Mouse (Mus musculus): ENCODE data around the gene Pamr1.
A peak's percentile ranks its signal among the peaks of the same experiment; 100 is the strongest.

The Pamr1 gene

DNA sequence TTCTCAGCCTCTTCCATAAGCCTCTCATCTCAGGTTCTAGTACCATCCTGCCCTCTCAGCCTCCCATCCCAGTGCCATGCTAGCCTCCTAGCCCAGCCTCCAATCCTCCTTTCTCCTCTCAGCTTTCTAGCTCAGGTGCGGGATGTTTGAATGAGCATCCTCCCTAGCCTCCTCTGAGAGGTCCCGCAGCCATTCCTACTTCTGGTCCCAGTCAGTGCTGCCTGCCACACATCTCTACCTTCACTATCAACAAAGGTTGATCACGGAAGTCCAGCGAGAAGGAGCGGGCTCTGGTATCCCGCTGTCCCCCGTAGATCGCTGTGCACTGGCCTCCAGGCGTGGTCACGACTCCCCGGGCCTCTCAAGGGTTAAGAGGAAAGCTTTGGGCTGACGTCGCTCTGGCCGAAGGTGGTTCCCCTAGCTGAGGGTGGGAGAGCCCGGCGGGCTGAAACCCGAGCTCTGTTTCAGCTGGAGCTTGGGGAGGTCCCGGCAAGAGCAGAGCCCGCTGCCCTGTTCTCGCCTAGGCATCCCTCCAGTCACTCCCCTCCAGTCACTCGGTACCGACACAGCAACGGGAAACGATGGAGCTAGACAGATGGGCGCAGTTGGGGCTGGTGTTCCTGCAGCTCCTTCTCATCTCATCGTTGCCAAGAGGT is at the start of gene Pamr1:
Gene Pamr1, plus strand, starts transcription at position 402 of the 656 bp plus-strand sequence.
- DNase-seq (ENCODE audit: low spot score in 2 of 2) = no peak

DNA sequence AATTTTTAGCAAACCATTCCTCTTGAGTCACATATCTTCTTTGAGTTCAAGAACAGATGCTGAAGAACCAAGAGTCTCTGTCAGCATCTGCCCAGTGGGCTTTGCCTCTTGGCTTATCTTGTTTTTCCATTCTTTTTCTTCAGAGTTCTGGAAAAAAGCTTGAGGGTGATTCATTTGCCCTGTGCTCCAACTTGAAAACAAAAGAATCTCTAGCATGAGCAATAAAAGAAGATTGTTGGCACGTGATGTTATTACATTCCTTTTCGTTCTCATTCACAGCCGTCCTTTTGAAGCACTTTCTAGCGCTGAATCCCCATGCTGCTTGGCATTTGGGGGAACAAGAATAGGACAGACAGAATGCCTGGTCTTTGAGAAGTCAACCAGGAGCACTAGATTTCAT is 42.2 kb upstream of the Pamr1 start:
- DNase-seq (ENCODE audit: low spot score in 2 of 2) = no peak

- no peak for DNase-seq (ENCODE audit: low spot score in 2 of 2)
These were observed 41.7 kb upstream of the Pamr1 start for GRCm38 (mm10) chr2:102508154-102508553.

GRCm38 (mm10) chr2:102519956-102520355 is 29.9 kb upstream of the Pamr1 start:
- no peak for DNase-seq (ENCODE audit: low spot score in 2 of 2)

DNA sequence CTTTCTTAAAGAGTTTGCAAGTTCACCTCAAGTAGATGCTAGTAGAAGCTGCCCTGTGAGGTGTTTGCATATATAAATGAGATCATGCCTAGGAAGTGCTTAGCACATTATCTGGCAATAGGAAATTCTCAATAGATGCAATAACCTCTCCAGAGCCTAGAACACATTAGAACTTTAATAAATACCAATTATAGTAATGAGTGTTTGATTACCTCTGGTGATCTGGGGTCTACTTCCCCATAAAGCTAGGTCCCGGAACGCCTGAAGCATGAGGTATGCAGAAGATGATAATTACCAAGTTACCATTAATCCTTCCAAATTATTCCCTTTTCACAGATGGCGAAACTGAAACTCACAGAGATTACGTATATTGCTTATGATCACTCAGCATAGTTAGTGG is 22.2 kb upstream of the Pamr1 start:
- no peak for DNase-seq (ENCODE audit: low spot score in 2 of 2)

DNA sequence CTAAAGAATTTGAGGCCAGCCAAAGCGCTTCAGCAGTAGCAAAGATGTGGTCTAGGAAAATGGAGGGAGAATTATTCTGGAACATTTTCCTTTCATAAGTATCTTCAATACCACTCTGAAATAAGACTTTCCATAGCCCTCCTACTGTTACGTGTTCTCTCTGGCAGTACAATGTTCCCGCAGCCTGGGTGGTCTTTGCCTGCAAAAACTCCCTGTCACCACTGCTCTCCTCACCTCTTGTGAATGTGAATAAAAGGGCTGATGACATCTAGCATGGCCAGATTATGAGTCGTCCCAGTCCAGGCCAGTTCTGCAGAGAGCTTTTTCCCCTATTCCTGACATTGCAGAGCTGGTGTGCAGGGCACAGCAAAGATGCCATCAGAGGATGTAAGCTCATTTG is 16.4 kb upstream of the Pamr1 start:
- no peak for DNase-seq (ENCODE audit: low spot score in 2 of 2)

DNA sequence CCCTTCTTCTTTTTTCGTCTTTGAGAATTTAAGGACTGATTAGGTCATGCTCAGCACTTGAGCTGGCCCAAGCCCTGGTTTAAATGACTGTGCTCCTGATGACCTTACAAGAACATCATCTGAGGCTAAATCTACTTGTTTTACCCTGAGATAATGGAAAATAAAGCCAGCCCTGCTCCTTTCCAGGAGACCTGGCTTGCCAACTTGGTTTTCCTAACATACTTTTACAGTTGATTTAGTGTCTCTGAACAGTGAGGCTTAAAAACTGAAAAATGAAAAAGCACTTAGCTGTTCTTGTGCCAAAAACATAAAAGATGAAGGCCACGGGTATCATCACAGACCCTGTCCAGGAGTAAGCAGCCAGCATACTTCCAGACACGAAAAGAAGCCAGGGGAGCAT is 13.0 kb upstream of the Pamr1 start:
- no peak for DNase-seq (ENCODE audit: low spot score in 2 of 2)

- DNase-seq (ENCODE audit: low spot score in 2 of 2) = no peak
These were observed 9.2 kb upstream of the Pamr1 start for GRCm38 (mm10) chr2:102540438-102541230.

- DNase-seq (ENCODE audit: low spot score in 2 of 2) = no peak
These were observed 8.2 kb upstream of the Pamr1 start for GRCm38 (mm10) chr2:102541404-102542125.

DNA sequence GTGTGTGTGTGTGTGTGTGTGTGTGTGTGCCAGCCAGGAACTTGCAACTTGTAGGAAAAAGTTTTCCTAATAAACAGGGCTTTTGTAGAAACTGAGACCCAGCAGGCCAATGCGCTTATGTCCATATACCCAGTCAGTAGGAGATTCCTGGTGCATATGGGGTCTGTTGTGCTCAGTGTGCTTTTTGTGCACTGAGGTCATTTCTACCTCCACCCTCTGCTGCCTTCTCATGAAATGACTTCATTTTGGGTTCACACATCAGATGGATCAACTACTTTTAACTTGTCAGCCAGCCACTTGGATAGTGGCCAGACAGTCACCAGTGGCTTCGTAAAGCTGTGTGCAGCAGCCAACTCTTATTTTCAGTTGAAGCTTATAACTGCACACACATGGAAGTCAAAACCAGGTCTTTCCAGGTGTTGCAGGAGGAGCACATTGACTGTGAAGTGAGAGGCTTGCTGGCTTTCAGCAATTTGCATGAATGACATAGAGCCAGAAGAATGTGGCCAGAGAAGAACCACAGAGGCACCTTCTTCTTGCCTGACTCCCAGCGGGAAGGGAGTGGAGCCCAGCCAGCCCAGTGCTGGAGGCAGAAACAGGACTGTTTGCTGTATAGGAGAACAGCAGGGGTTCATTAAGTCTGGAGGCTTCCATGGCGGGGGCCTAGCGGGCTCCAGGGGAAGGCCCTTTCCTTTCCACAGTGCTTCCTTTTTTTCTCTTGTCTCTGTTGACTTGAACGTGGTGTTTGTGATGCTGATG is 5.7 kb upstream of the Pamr1 start:
- DNase-seq (ENCODE audit: low spot score in 2 of 2) = no peak

DNA sequence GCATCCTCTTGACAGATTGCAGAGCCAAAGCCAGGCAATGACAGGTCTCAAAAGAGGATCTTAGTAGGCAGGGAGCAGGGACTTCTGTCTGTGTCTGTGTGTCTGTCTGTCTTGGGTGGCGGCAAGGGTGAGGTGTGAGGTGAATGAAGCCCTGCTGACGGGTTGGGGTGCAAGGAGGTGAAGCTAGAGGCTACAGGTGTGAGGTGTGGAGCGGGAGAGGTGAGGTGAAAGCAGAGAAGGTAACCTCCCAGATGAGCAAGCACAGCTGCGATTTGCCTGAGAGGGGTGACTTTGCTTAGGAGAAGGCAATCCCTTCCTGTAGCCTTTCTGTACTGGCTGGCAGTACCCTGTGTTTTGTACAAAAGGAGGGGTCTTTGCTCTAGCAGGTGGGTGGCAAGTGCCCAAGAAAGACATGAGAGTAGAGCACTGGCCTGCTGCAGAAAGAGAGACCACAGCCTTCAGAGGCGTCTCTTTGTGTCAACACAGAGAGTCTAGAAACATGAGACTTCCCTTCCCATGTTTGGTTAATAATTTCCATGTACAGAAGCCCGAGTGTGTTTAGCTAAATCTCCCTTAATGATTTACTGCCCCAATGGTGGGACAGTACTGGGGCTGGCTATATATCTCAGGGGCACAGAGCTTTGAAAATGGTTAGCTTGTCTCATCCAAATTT is 1.2 kb downstream of the Pamr1 start:
- DNase-seq (ENCODE audit: low spot score in 2 of 2) = no peak

GRCm38 (mm10) chr2:102551594-102551993 is 1.8 kb downstream of the Pamr1 start:
- no peak for DNase-seq (ENCODE audit: low spot score in 2 of 2)

DNA sequence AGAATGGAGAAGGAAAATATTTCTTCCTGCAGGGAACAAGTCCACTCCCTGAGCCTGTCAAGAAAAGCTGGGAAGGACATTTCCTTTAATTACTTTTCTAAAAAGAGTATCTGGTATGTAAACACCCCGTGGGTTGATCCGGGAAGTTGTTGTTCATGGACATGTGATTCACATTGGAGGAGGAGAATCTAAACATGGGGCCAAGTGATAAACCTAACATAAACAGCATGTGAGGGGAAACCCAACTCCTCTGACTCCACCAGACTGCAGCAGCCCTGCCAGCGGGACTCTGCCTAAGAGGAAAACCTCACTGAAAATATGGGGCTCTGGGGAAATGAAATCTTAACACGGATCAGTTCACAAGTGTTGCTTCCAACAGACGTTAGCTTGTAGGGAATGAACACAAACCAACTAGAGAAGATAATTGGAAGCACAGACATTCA is 2.3 kb downstream of the Pamr1 start:
- no peak for DNase-seq (ENCODE audit: low spot score in 2 of 2)

DNA sequence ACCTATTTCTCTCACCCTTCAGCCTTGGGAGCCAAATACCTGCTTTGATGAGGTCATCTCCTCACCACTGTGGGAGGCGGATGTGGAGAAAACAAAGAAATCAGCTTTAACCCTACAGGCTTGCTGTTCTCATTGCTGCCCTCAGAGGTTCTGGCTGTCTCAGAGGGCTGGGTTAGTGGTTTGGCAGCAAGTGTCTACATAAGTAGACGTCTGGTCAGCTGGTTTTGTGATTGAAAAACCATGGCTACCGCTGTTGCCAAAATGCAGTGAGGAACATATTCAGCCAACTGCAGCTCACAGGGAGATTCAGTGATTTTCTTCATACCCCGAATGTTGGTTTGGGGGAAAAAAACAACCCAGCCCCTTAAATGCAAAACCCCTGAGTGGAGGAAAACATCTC is 7.3 kb downstream of the Pamr1 start:
- DNase-seq (ENCODE audit: low spot score in 2 of 2) = no peak

- no peak for DNase-seq (ENCODE audit: low spot score in 2 of 2)
These were observed 9.2 kb downstream of the Pamr1 start for GRCm38 (mm10) chr2:102558965-102559364.

GRCm38 (mm10) chr2:102563848-102564247 is 14.0 kb downstream of the Pamr1 start:
- no peak for DNase-seq (ENCODE audit: low spot score in 2 of 2)

DNA sequence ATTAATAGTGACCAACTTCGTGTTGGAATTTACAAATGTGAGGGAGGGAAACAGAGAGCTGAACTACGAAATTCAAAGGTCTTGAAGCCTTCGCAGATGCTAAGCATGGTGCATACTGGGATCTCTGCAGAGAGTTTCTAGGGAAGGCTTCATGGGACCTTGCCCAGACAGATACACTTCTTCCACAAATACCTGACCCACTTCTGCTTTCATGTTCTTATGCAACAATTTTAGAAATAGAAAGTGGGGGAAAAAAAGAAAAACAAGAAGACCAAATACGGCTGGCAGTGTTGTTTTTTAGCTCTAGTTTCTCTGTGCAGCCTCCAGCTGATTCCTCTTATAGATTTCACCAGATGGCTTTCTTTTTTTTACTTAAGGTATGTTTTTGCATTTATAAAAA is 29.4 kb downstream of the Pamr1 start:
- DNase-seq (ENCODE audit: low spot score in 2 of 2) = no peak

GRCm38 (mm10) chr2:102589977-102590376 is 40.2 kb downstream of the Pamr1 start:
- peak in 1 of 2 experiments; percentile 11 for DNase-seq (ENCODE audit: low spot score in 2 of 2)

DNA sequence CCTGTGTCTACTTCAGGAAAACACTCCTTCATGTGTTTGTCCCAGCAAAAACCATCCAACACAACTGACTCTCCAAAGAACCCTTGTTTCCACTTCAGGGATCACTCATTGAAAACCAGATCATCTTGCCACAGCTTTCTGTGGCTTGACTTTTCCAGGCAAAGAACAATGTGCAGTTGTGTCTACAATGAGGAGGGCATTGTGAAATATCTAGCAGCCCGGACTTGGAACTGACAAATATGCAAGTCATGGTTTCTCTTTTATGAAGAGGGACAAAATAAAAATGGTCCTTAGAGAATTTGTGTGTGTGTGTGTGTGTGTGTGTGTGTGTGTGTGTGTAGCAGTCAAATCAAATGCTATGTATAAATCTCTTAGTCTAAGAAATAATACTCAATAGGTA is 44.7 kb downstream of the Pamr1 start:
- DNase-seq (ENCODE audit: low spot score in 2 of 2) = no peak

- DNase-seq (ENCODE audit: low spot score in 2 of 2) = no peak
These were observed 45.8 kb downstream of the Pamr1 start for GRCm38 (mm10) chr2:102595395-102596130.

Data from thymus, postnatal 10 days (tissue).